Mouse (Mus musculus) limb, embryonic 14.5 days (tissue): ENCODE results near the gene Pstk. TPM values are rescaled to one million over a fixed set of nuclear protein-coding genes. Genes with fewer than 3 reads are reported as not detected.
A peak's percentile ranks its signal among the peaks of the same experiment; 100 is the strongest.

Source experiments
- ATAC-seq: fragments of 200-750 bp; cut with Nextera tagmentation; 2 replicates; pipeline ENCODE4 v1.8.0; 2017; ENCODE audit warnings: low read depth, moderate number of reproducible peaks, moderate TSS enrichment; ENCODE audit not compliant: low FRiP score
- DNase-seq: peaks from one replicate; pipeline ENCODE4 v3.0.0-alpha.2; 2015; ENCODE audit warnings: low spot score
- H3K27ac ChIP-seq: fragments of 300-500 bp; sonication (generic); replicated peaks from 2 replicates; pipeline ENCODE4 v1.5.1; 2014; ENCODE audit warnings: low read depth, mild to moderate bottlenecking, low read length, moderate library complexity, mixed read lengths
- H3K27me3 ChIP-seq: fragments of 300-500 bp; sonication (generic); 2 replicates; pipeline ENCODE4 v1.6.1; 2014; ENCODE audit warnings: low read length, mixed read lengths; ENCODE audit not compliant: control insufficient read depth, insufficient read depth
- H3K36me3 ChIP-seq: fragments of 300-500 bp; sonication (generic); 2 replicates; pipeline ENCODE4 v1.6.1; 2014; ENCODE audit warnings: mild to moderate bottlenecking, low read length, moderate library complexity, mixed read lengths; ENCODE audit not compliant: control insufficient read depth, insufficient read depth
- H3K4me1 ChIP-seq: fragments of 300-500 bp; sonication (generic); 2 replicates; pipeline ENCODE4 v1.6.1; 2014; ENCODE audit warnings: antibody characterized with exemption, low read length, mixed read lengths; ENCODE audit not compliant: control insufficient read depth, insufficient read depth
- H3K4me2 ChIP-seq: fragments of 300-500 bp; sonication (generic); replicated peaks from 2 replicates; pipeline ENCODE4 v1.6.1; 2014; ENCODE audit warnings: low read depth, mild to moderate bottlenecking, low read length, moderate library complexity; ENCODE audit not compliant: severe bottlenecking
- H3K4me3 ChIP-seq: fragments of 300-500 bp; sonication (generic); replicated peaks from 2 replicates; pipeline ENCODE4 v1.5.1; 2014; ENCODE audit warnings: low read length
- H3K9ac ChIP-seq: fragments of 300-500 bp; sonication (generic); 2 replicates; pipeline ENCODE4 v1.6.1; 2014; ENCODE audit warnings: mild to moderate bottlenecking, low read depth, low read length, moderate library complexity; ENCODE audit not compliant: severe bottlenecking
- H3K9me3 ChIP-seq: fragments of 300-500 bp; sonication (generic); 2 replicates; pipeline ENCODE4 v1.6.1; 2016; ENCODE audit warnings: low read length; ENCODE audit not compliant: control insufficient read depth
- POLR2A ChIP-seq: fragments of 200-500 bp; IDR thresholded peaks from 2 replicates; pipeline ENCODE4 v1.8.0; 2012; ENCODE audit warnings: inconsistent platforms, mild to moderate bottlenecking, moderate library complexity, borderline replicate concordance; ENCODE audit not compliant: insufficient read depth, insufficient read length; ENCODE audit errors: extremely low read depth
- WGBS: fragments of 180-500 bp; shearing (Covaris S2); extraction: QIAGEN DNeasy Blood & Tissue Kit; methylation state at CpG from one replicate; pipeline ENCODE4 v1.1.7; 2014; 5-methylcytosine and 5-hydroxymethylcytosine counted together
- polyA plus RNA-seq, 2 experiments: library from polyadenylated mRNA; depleted of rRNA in 1 of 2; stranded (reverse) in 1 of 2; unstranded in 1 of 2; fragments of >200 nt; fragmentation: Nextera tagmentation in 1 of 2; extraction: Ambion mirVana in 1 of 2; gene quantifications; 2 replicates each; pipeline versions ENCODE4 v1.2.1 to v1.2.3; 2012 to 2014

Pstk gene
- polyA plus RNA-seq, 2 experiments: 71.5 to 72.1 TPM

- Histone ChIP-seq H3K4me2 (no peak overlapping the region), H3K4me3 (no peak overlapping the region), H3K36me3 (no peaks in the 10 kb centered on the region), H3K9ac (no peak overlapping the region), H3K9me3 (no peaks in the 10 kb centered on the region), H3K27ac (no peak overlapping the region), H3K4me1 (no peaks in the 10 kb centered on the region), H3K27me3 (no peaks in the 10 kb centered on the region)
- no peak for TF ChIP-seq POLR2A
- no peak for ATAC-seq
- DNase-seq: no peak
These were observed 46.7 kb downstream of the Pstk start for GRCm38 (mm10) chr7:131417605-131418004.

GRCm38 (mm10) chr7:131424912-131425311, 54.0 kb downstream of the Pstk start:
- no peak for ATAC-seq
- WGBS: 80% methylated on average over 2 of the region's 2 CpGs

GRCm38 (mm10) chr7:131427331-131427730, 56.4 kb downstream of the Pstk start:
- Histone ChIP-seq H3K4me3 (no peak overlapping the region), H3K27ac (no peak overlapping the region), H3K9ac (no peak overlapping the region), H3K4me1 (no peaks in the 10 kb centered on the region), H3K4me2 (no peak overlapping the region), H3K27me3 (no peaks in the 10 kb centered on the region), H3K9me3 (no peaks in the 10 kb centered on the region), H3K36me3 (peaks cover 46% of the 10 kb centered on the region)
- no peak for ATAC-seq
- TF ChIP-seq POLR2A: no peak
- no peak for DNase-seq
- 90% methylated on average over 5 of the region's 5 CpGs for WGBS

More at GRCm38 (mm10) chr7:131424912-131425311, 54.0 kb downstream of the Pstk start:
- Histone ChIP-seq H3K4me2 (no peak overlapping the region), H3K27ac (no peak overlapping the region), H3K27me3 (no peaks in the 10 kb centered on the region), H3K9ac (no peak overlapping the region), H3K4me1 (no peaks in the 10 kb centered on the region), H3K4me3 (no peak overlapping the region), H3K9me3 (no peaks in the 10 kb centered on the region), H3K36me3 (peaks cover 26% of the 10 kb centered on the region)
- no peak for TF ChIP-seq POLR2A
- DNase-seq: no peak

- H3K4me2 ChIP-seq: no peak overlapping the region
- no peaks in the 10 kb centered on the region for H3K27me3 ChIP-seq
- H3K9ac ChIP-seq: no peak overlapping the region
- ATAC-seq (no peak), DNase-seq (peak; percentile 58)
- WGBS: 17% methylated on average over 1 of the region's 1 CpGs
- H3K36me3 ChIP-seq: peaks cover 44% of the 10 kb centered on the region
- H3K4me1 ChIP-seq: no peaks in the 10 kb centered on the region
- no peak for TF ChIP-seq POLR2A
- no peaks in the 10 kb centered on the region for H3K9me3 ChIP-seq
- H3K4me3 ChIP-seq: no peak overlapping the region
- H3K27ac ChIP-seq: no peak overlapping the region
These were observed 61.3 kb downstream of the Pstk start for GRCm38 (mm10) chr7:131432244-131432643.

- no peak for TF ChIP-seq POLR2A
- 85% methylated on average over 1 of the region's 1 CpGs for WGBS
- ATAC-seq (no peak), DNase-seq (no peak)
- H3K36me3 ChIP-seq: peaks cover 32% of the 10 kb centered on the region
- H3K9ac ChIP-seq: no peak overlapping the region
- no peak overlapping the region for H3K4me2 ChIP-seq
- no peak overlapping the region for H3K4me3 ChIP-seq
- H3K27ac ChIP-seq: no peak overlapping the region
- H3K4me1 ChIP-seq: no peaks in the 10 kb centered on the region
- H3K9me3 ChIP-seq: no peaks in the 10 kb centered on the region
- H3K27me3 ChIP-seq: no peaks in the 10 kb centered on the region
These were observed 63.3 kb downstream of the Pstk start for GRCm38 (mm10) chr7:131434276-131434675.

- Histone ChIP-seq H3K4me1 (no peaks in the 10 kb centered on the region), H3K9ac (no peak overlapping the region), H3K27me3 (no peaks in the 10 kb centered on the region), H3K4me3 (no peak overlapping the region), H3K9me3 (no peaks in the 10 kb centered on the region), H3K27ac (no peak overlapping the region), H3K36me3 (peaks cover 14% of the 10 kb centered on the region; the same call in 1 of the 2 replicates), H3K4me2 (no peak overlapping the region)
- TF ChIP-seq POLR2A: no peak
- WGBS: 51% methylated on average over 3 of the region's 3 CpGs
- DNase-seq (no peak), ATAC-seq (no peak)
These were observed 66.1 kb downstream of the Pstk start for GRCm38 (mm10) chr7:131437051-131437450.

Other genes starting within 250 kb of the Pstk start
- not detected in 2 replicates for gene 4933402N03Rik, start 224.8 kb upstream of the Pstk start, polyA plus RNA-seq (2012; rRNA removed)
- gene 4933402N03Rik, start 224.8 kb upstream of the Pstk start, polyA plus RNA-seq (2014; fragmentation: Nextera tagmentation; extraction: Ambion mirVana): not detected in 2 replicates
- 0.03 and 0.04 TPM in 2 replicates for gene 5430419D17Rik, start 196.7 kb upstream of the Pstk start, polyA plus RNA-seq (2012; rRNA removed)
- not detected in 2 replicates for gene 5430419D17Rik, start 196.7 kb upstream of the Pstk start, polyA plus RNA-seq (2014; fragmentation: Nextera tagmentation; extraction: Ambion mirVana)
- gene Cuzd1, start 48.8 kb upstream of the Pstk start, polyA plus RNA-seq (2012; rRNA removed): 0.08 and 0.32 TPM in 2 replicates
- 0.11 TPM in 1 of 2 replicates, not detected in the other for gene Cuzd1, start 48.8 kb upstream of the Pstk start, polyA plus RNA-seq (2014; fragmentation: Nextera tagmentation; extraction: Ambion mirVana)
- 0.40 and 0.78 TPM in 2 replicates for gene Fam24b, start 41.6 kb upstream of the Pstk start, polyA plus RNA-seq (2012; rRNA removed)
- gene Fam24b, start 41.6 kb upstream of the Pstk start, polyA plus RNA-seq (2014; fragmentation: Nextera tagmentation; extraction: Ambion mirVana): not detected in 2 replicates
- not detected in 2 replicates for gene Fam24a, start 37.3 kb upstream of the Pstk start, polyA plus RNA-seq (2012; rRNA removed)
- gene Fam24a, start 37.3 kb upstream of the Pstk start, polyA plus RNA-seq (2014; fragmentation: Nextera tagmentation; extraction: Ambion mirVana): 0.40 TPM in 1 of 2 replicates, not detected in the other
- gene 2310057M21Rik, start 8.4 kb upstream of the Pstk start, polyA plus RNA-seq (2012; rRNA removed): 15.0 and 15.4 TPM in 2 replicates
- gene 2310057M21Rik, start 8.4 kb upstream of the Pstk start, polyA plus RNA-seq (2014; fragmentation: Nextera tagmentation; extraction: Ambion mirVana): 19.6 and 26.4 TPM in 2 replicates
- 14.3 and 18.1 TPM in 2 replicates for gene Ikzf5, start 39.4 kb downstream of the Pstk start, polyA plus RNA-seq (2012; rRNA removed)
- 16.2 and 17.2 TPM in 2 replicates for gene Ikzf5, start 39.4 kb downstream of the Pstk start, polyA plus RNA-seq (2014; fragmentation: Nextera tagmentation; extraction: Ambion mirVana)
- 16.3 and 25.4 TPM in 2 replicates for gene Acadsb, start 39.5 kb downstream of the Pstk start, polyA plus RNA-seq (2012; rRNA removed)
- gene Acadsb, start 39.5 kb downstream of the Pstk start, polyA plus RNA-seq (2014; fragmentation: Nextera tagmentation; extraction: Ambion mirVana): 83.1 and 88.9 TPM in 2 replicates
- gene Hmx3, start 171.7 kb downstream of the Pstk start, polyA plus RNA-seq (2012; rRNA removed): 0.04 TPM in 1 of 2 replicates, not detected in the other
- not detected in 2 replicates for gene Hmx3, start 171.7 kb downstream of the Pstk start, polyA plus RNA-seq (2014; fragmentation: Nextera tagmentation; extraction: Ambion mirVana)
- gene Hmx2, start 177.6 kb downstream of the Pstk start, polyA plus RNA-seq (2012; rRNA removed): 0.09 TPM in 1 of 2 replicates, not detected in the other
- gene Hmx2, start 177.6 kb downstream of the Pstk start, polyA plus RNA-seq (2014; fragmentation: Nextera tagmentation; extraction: Ambion mirVana): not detected in 2 replicates
- 169 and 185 TPM in 2 replicates for gene Bub3, start 189.1 kb downstream of the Pstk start, polyA plus RNA-seq (2012; rRNA removed)
- 188 and 189 TPM in 2 replicates for gene Bub3, start 189.1 kb downstream of the Pstk start, polyA plus RNA-seq (2014; fragmentation: Nextera tagmentation; extraction: Ambion mirVana)